Mouse (Mus musculus) liver, embryonic 13.5 days (tissue): ENCODE data around the gene Irf2bp1. TPM values are rescaled to one million over a fixed set of nuclear protein-coding genes. Genes with fewer than 3 reads are reported as not detected.

Experiments
- ATAC-seq: fragments of 200-750 bp; cut with Nextera tagmentation; 2 replicates; pipeline ENCODE4 v1.8.0; 2017; ENCODE audit warnings: low read depth, mild to moderate bottlenecking, moderate number of reproducible peaks, moderate library complexity
- DNase-seq: peaks from one replicate; pipeline ENCODE4 v3.0.0; 2022
- H3K27ac ChIP-seq: fragments of 300-500 bp; sonication (generic); 2 replicates; pipeline ENCODE4 v1.5.1; 2015; ENCODE audit warnings: moderate library complexity, mild to moderate bottlenecking, inconsistent platforms
- H3K27me3 ChIP-seq: fragments of 300-500 bp; sonication (generic); 2 replicates; pipeline ENCODE4 v1.6.1; 2015; ENCODE audit warnings: mild to moderate bottlenecking, inconsistent platforms
- H3K36me3 ChIP-seq: fragments of 300-500 bp; sonication (generic); 2 replicates; pipeline ENCODE4 v1.6.1; 2015; ENCODE audit warnings: mild to moderate bottlenecking, inconsistent platforms
- H3K4me1 ChIP-seq: fragments of 300-500 bp; sonication (generic); replicated peaks from 2 replicates; pipeline ENCODE4 v1.6.1; 2015; ENCODE audit warnings: inconsistent platforms
- H3K4me2 ChIP-seq: fragments of 300-500 bp; sonication (generic); 2 replicates; pipeline ENCODE4 v1.6.1; 2015; ENCODE audit warnings: inconsistent platforms, mild to moderate bottlenecking, moderate library complexity
- H3K4me3 ChIP-seq: fragments of 300-500 bp; sonication (generic); replicated peaks from 2 replicates; pipeline ENCODE4 v1.5.1; 2015; ENCODE audit warnings: mild to moderate bottlenecking, inconsistent platforms
- H3K9ac ChIP-seq: fragments of 300-500 bp; sonication (generic); 2 replicates; pipeline ENCODE4 v1.6.1; 2015; ENCODE audit warnings: mild to moderate bottlenecking, inconsistent platforms
- H3K9me3 ChIP-seq: fragments of 300-500 bp; sonication (generic); replicated peaks from 2 replicates; pipeline ENCODE4 v1.6.1; 2016; ENCODE audit warnings: inconsistent platforms
- WGBS: fragments of 180-500 bp; shearing (Covaris S2); methylation state at CpG from one replicate; pipeline ENCODE4 v1.1.7; 2015; ENCODE audit not compliant: insufficient replicate concordance; 5-methylcytosine and 5-hydroxymethylcytosine counted together
- polyA plus RNA-seq: library from polyadenylated mRNA; unstranded; fragments of >200 nt; fragmentation: Nextera tagmentation; extraction: Ambion mirVana; gene quantifications from 2 replicates; pipeline ENCODE4 v1.2.1, GENCODE M21; 2015

Irf2bp1 gene
- polyA plus RNA-seq, 1 experiment from 2014 or later, result 9.3 TPM

DNA sequence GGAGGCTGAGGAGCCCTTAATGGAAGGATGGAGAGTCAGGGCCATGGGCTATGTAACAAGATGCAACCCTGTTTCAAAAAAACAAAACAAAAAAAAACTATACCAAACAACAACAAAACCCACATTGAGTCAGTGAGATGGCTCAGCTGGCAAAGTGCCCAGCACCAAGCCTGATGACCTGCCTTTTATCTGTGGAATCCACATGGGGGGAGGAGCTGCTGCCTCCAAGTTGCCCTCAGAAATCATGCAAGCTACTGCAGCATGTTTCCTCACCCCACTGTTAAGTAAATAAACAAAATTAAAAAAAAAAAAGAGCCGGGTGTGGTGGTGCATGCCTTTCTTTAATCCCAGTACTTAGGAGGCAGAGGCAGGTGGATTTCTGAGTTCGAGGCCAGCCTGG, 17.3 kb upstream of the Irf2bp1 start:
- H3K27me3 ChIP-seq, result peaks cover 44% of the 10 kb centered on the region
- no peak overlapping the region for H3K9ac ChIP-seq
- no peak overlapping the region for H3K27ac ChIP-seq
- WGBS, result 48% methylated on average over 2 of the region's 2 CpGs
- no peak for ATAC-seq
- H3K4me3 ChIP-seq, result no peak overlapping the region
- no peak overlapping the region for H3K4me2 ChIP-seq
- H3K9me3 ChIP-seq, result no peaks in the 10 kb centered on the region
- H3K36me3 ChIP-seq, result no peaks in the 10 kb centered on the region
- H3K4me1 ChIP-seq, result peaks cover 12% of the 10 kb centered on the region
- DNase-seq, result no peak

DNA sequence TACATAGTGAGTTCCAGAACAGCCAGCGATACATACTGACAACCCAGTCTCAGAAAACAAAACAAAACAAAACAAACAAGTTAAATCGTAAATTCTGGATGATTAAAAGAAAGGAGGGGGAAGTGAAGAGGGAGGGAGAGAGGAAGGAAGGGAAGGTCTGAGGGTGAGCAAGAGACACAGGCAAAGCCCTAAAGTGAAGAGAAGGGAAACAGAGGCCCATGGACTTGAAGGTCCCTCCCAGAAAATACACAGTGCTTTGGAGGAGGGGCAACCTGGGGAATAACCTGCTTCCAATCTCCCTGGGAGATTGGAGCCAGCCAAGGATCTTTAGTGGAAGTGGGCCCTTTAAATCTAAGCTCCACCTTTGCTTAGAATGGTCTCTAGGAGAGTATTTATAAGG, 16.7 kb upstream of the Irf2bp1 start, which contains the start of gene Nanos2:
Gene Nanos2 (plus strand): TSS at position 301 of the 400 bp plus-strand sequence.
- H3K27me3 ChIP-seq, result peaks cover 50% of the 10 kb centered on the region
- no peak within 1 kb of the TSS for H3K4me3 ChIP-seq
- no peak within 1 kb of the TSS for H3K4me2 ChIP-seq
- H3K4me1 ChIP-seq, result peaks cover 18% of the 10 kb centered on the region
- H3K27ac ChIP-seq, result no peak within 1 kb of the TSS
- no peaks in the 10 kb centered on the region for H3K9me3 ChIP-seq
- no peaks in the 10 kb centered on the region for H3K36me3 ChIP-seq
- H3K9ac ChIP-seq, result no peak within 1 kb of the TSS
- DNase-seq (no peak), ATAC-seq (no peak)
- WGBS, result 46% methylated on average over 2 of the region's 2 CpGs

DNA sequence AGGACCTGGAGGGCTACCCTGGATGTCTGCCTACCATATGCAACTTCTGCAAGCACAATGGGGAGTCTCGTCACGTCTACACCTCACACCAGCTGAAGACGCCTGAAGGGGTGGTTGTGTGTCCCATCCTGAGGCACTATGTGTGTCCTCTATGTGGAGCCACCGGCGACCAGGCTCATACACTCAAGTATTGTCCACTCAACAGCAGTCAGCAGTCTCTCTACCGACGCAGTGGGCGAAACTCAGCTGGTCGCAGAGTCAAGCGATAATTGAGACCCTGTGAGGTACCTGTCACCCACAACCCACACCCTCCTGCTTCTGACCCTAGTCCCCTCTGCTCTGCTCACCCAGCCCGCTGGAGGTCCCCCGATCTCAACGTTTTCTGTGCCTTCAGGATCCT, 16.1 kb upstream of the Irf2bp1 start:
- Histone ChIP-seq H3K9me3 (no peaks in the 10 kb centered on the region), H3K27me3 (peaks cover 57% of the 10 kb centered on the region), H3K9ac (no peak overlapping the region), H3K4me2 (no peak overlapping the region), H3K4me1 (peaks cover 21% of the 10 kb centered on the region), H3K27ac (no peak overlapping the region), H3K36me3 (no peaks in the 10 kb centered on the region), H3K4me3 (no peak overlapping the region)
- DNase-seq (no peak), ATAC-seq (no peak)
- WGBS, result 59% methylated on average over 13 of the region's 13 CpGs

DNA sequence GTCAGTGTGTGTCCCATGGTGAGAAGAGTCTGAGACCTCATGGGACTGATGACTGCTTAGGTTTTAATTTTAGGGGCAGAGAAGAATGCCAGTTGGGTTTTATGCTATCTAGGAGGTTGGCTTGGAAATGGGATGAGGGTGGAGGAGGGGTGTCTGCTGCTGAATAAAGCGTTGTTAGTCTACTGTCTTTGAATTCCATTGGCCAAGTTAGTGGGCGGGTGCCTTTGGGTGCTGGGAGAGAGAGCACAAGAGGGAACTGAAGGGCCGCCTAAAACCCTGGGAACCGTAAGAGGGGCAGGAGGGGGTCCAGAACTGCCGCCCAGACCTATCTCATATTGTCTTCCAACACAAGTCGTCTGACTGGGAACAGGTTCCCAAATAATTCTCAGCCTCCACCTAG, 15.1 kb upstream of the Irf2bp1 start:
- Histone ChIP-seq H3K9me3 (no peaks in the 10 kb centered on the region), H3K36me3 (no peaks in the 10 kb centered on the region), H3K9ac (no peak overlapping the region), H3K4me3 (no peak overlapping the region), H3K27ac (no peak overlapping the region), H3K4me2 (no peak overlapping the region), H3K4me1 (peaks cover 21% of the 10 kb centered on the region), H3K27me3 (peaks cover 67% of the 10 kb centered on the region)
- DNase-seq (no peak), ATAC-seq (no peak)
- 49% methylated on average over 6 of the region's 6 CpGs for WGBS

DNA sequence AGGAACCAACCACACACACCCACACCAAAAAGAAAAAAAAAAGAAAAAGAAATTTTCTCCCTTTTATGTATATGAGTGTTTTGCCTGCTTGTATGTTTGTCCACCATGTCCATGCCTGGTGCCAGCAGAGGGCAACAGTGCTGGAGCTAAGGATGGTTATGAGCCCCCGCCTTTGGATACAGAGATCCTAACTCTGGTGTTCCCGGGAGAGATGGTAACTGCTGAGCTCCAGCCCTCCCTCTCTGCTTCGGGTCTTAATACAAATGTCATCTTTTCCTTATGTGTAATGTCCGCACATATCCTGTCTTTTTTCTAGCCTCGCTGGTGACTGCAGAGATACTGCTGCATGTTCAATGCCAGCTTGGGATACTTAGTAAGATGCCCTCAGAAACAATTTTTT, 13.8 kb upstream of the Irf2bp1 start:
- no peak for DNase-seq
- 17% methylated on average over 5 of the region's 5 CpGs for WGBS
- no peak overlapping the region for H3K4me3 ChIP-seq

DNA sequence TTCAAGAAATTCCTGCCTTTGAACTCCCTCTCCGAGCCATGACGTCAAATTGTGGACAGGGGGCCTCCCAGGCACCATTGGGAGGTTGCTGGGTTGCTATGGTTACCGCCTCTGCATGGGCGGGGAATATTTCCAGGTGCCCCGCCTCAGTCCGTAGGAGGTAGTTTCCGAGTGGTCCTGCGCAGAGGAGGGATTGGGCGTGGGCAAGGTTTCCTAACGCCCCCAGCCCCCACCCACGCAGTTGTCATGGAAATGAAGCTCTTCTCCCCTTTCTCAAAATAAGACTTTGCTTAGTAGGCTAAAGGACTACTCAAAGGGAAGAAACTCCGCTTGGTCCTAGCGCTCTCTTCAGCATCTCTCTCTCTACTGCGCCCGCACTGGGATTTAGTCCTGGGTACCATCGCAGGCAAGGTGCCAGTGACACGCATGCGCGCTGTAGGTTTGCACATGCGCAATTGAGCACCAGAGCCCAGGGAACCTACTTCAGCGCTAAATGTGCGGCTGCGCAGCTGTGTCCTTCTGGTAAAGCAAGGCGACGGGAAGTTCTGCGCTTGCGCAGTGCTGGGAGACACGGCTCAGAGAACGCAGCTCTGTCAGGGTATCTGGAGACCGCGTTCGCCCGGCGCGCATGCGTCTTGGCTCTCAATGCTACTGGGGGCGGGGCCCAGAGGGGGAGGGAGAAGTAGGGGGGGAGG, 13.1 kb upstream of the Irf2bp1 start, which contains the start of gene Mypop:
Gene Mypop (plus strand): TSS at position 645 of the 695 bp plus-strand sequence.
- Histone ChIP-seq H3K4me1 (peaks cover 23% of the 10 kb centered on the region), H3K27me3 (peaks cover 74% of the 10 kb centered on the region), H3K27ac (no peak within 1 kb of the TSS), H3K36me3 (0 out of 2 replicates have a peak, but pooled peaks cover 4% of the 10 kb centered on the region), H3K9ac (peak within 1 kb of the TSS; percentile 52), H3K9me3 (no peaks in the 10 kb centered on the region), H3K4me3 (peak within 1 kb of the TSS; percentile 58), H3K4me2 (peak within 1 kb of the TSS; percentile 75)
- ATAC-seq (peak; percentile 94), DNase-seq (peak; percentile 92)
- under 1% methylated on average over 37 of the region's 37 CpGs for WGBS

More for the DNA sequence above, 13.8 kb upstream of the Irf2bp1 start:
- Histone ChIP-seq H3K4me2 (peak overlapping the region; percentile 75; the same call in 1 of the 2 replicates), H3K9me3 (no peaks in the 10 kb centered on the region), H3K27ac (no peak overlapping the region), H3K36me3 (no peaks in the 10 kb centered on the region), H3K9ac (no peak overlapping the region), H3K27me3 (peaks cover 74% of the 10 kb centered on the region), H3K4me1 (peaks cover 21% of the 10 kb centered on the region)
- no peak for ATAC-seq

DNA sequence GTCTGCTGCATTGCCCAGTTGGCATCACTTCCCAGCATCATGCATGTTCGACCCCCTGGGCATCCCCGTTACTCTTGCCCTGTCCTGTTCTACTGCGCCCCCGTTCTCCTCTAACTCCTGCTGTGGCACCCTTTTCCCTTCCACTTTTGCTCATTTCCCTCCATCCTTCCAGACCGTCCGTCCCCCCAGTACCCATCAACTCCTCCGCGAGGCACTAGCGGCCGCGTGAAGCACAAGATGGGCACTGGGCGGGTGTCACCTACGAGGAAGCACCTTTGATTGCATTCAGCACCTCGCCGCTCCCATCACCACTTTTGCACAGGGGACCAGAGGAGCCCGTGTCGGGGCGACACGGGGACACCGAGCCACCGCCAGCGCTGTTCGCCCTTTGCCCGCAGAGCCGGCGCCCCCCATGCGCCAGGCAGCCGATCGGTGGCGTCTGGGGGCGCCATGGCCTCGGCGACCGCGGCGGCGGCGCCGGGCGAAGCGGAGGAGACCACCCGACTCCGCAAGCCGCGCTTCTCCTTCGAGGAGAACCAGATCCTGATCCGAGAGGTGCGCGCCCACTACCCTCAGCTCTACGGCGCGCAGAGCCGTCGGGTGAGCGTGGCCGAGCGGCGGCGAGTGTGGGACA, 12.1 kb upstream of the Irf2bp1 start:
- H3K36me3 ChIP-seq, result 0 out of 2 replicates have a peak, but pooled peaks cover 4% of the 10 kb centered on the region
- no peaks in the 10 kb centered on the region for H3K9me3 ChIP-seq
- no peak for ATAC-seq
- peaks cover 23% of the 10 kb centered on the region for H3K4me1 ChIP-seq
- no peak for DNase-seq
- H3K9ac ChIP-seq, result peak overlapping the region; percentile 52
- WGBS, result under 1% methylated on average over 59 of the region's 59 CpGs
- no peak overlapping the region for H3K27ac ChIP-seq
- peak overlapping the region; percentile 58 for H3K4me3 ChIP-seq
- peaks cover 74% of the 10 kb centered on the region for H3K27me3 ChIP-seq
- peak overlapping the region; percentile 75 for H3K4me2 ChIP-seq

DNA sequence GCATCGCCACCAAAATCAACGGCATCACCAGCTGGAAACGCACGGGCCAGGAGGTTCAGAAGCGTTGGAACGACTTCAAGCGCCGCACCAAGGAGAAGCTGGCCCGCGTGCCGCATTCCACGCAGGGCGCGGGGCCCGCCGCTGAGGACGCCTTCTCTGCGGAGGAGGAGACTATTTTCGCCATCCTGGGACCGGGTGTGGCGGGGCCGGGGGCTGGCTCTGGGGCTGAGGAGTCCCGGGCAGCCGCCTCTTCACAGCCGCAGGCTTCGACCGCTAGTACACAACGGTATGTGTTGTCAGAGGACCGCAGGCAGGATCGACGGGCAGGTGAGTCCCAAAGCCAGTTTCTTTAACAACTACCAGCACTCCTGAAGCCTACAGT, 11.6 kb upstream of the Irf2bp1 start:
- Histone ChIP-seq H3K36me3 (0 out of 2 replicates have a peak, but pooled peaks cover 4% of the 10 kb centered on the region), H3K4me1 (peaks cover 23% of the 10 kb centered on the region), H3K27me3 (peaks cover 72% of the 10 kb centered on the region), H3K27ac (no peak overlapping the region), H3K4me2 (peak overlapping the region; percentile 75), H3K4me3 (peak overlapping the region; percentile 58), H3K9ac (peak overlapping the region; percentile 52; the same call in 1 of the 2 replicates), H3K9me3 (no peaks in the 10 kb centered on the region)
- DNase-seq (no peak), ATAC-seq (no peak)
- 4% methylated on average over 31 of the region's 31 CpGs for WGBS

DNA sequence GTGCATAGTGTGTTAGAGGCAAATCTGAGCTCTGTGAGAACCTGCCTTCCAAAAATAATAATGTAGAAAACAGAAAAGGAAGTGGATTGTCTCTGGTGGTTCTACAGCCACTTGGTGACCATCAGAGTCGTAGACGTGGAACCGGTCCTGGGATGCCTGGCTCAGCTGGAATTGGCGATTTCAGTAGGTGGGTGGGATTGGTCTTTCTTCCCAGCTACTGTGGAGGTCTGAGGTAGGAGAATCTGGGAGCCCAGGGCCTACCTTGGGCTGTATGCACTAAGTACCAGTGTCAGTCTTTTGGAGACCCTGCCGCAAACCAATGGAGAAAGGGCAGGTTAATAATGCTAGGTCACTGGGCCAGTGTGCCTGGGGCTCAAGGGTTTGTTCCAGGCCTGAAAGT, 10.8 kb upstream of the Irf2bp1 start:
- no peak for DNase-seq
- H3K36me3 ChIP-seq, result 0 out of 2 replicates have a peak, but pooled peaks cover 6% of the 10 kb centered on the region
- H3K27ac ChIP-seq, result no peak overlapping the region
- WGBS, result 71% methylated on average over 5 of the region's 5 CpGs
- H3K27me3 ChIP-seq, result peaks cover 65% of the 10 kb centered on the region
- no peak overlapping the region for H3K4me3 ChIP-seq
- no peak overlapping the region for H3K4me2 ChIP-seq
- no peak for ATAC-seq
- no peak overlapping the region for H3K9ac ChIP-seq
- H3K4me1 ChIP-seq, result peaks cover 23% of the 10 kb centered on the region
- H3K9me3 ChIP-seq, result no peaks in the 10 kb centered on the region

DNA sequence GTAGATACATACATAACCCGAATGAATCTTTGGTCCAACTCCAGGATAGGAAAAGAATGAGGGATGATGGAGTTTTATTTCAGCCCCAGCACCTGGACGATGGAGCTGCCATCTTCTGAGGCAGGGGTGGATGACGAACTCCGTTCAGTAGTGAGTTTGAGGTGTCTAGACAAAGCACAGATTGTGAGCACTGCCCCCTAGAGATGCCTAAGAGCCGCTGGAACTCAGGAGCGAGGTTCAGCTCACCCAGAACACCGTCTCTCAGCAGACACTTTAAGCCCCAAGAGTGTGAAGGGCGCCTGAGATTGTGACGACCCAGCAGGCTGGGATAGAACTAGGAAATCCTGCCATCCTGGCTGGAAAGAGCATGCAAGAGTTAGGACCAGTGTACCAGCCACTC, 5.0 kb upstream of the Irf2bp1 start:
- Histone ChIP-seq H3K27ac (no peak overlapping the region), H3K4me3 (no peak overlapping the region), H3K4me2 (no peak overlapping the region), H3K27me3 (peaks cover 7% of the 10 kb centered on the region; the same call in 1 of the 2 replicates), H3K9ac (no peak overlapping the region), H3K9me3 (no peaks in the 10 kb centered on the region), H3K4me1 (peaks cover 37% of the 10 kb centered on the region), H3K36me3 (0 out of 2 replicates have a peak, but pooled peaks cover 6% of the 10 kb centered on the region)
- WGBS, result 53% methylated on average over 9 of the region's 9 CpGs
- DNase-seq, result no peak
- ATAC-seq, result no peak

DNA sequence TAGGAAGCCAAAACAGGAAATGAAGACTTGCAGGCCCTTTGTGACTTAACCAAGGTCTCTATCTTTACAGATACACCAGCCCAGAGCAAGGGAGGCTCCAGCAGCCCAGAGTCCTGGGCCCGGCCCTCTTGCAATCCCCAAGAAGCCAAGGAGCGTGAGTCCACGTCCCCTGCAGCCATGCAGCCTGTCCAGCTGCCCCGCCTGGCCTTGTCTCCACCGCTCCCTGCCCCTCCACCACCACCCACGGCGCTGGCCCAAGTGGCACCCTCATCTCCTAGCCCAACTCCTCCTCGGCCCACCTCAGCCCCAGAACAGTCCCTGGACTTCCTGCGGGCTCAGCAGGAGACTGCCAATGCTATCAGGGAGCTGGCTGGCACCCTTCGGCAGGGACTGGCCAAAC, 3.4 kb upstream of the Irf2bp1 start:
- H3K4me1 ChIP-seq, result peaks cover 46% of the 10 kb centered on the region
- peak overlapping the region; percentile 66 for H3K27ac ChIP-seq
- whole genome bisulfite sequencing, result 30% methylated on average over 10 of the region's 10 CpGs
- peak overlapping the region; percentile 70 for H3K9ac ChIP-seq
- H3K9me3 ChIP-seq, result no peaks in the 10 kb centered on the region
- H3K4me3 ChIP-seq, result peak overlapping the region; percentile 58
- no peak for ATAC-seq
- no peaks in the 10 kb centered on the region for H3K27me3 ChIP-seq
- H3K36me3 ChIP-seq, result peaks cover 8% of the 10 kb centered on the region
- peak overlapping the region; percentile 99 for H3K4me2 ChIP-seq
- no peak for DNase-seq
